Mouse (Mus musculus) retina, embryonic 14.5 days (tissue): ENCODE results near the gene Sfmbt1.

ENCODE experiments used
- DNase-seq: peaks from one replicate; pipeline ENCODE4 v3.0.0-alpha.2; 2015; ENCODE audit warnings: low spot score

The Sfmbt1 gene

GRCm38 (mm10) chr14:30714799-30715617 lies at the start of gene Sfmbt1:
TSS of gene Sfmbt1 (plus strand) at chr14:30714849.
- peak; percentile 74 for DNase-seq

- DNase-seq = no peak
Observed at GRCm38 (mm10) chr14:30666061-30666460, 48.6 kb upstream of the Sfmbt1 start.

DNA sequence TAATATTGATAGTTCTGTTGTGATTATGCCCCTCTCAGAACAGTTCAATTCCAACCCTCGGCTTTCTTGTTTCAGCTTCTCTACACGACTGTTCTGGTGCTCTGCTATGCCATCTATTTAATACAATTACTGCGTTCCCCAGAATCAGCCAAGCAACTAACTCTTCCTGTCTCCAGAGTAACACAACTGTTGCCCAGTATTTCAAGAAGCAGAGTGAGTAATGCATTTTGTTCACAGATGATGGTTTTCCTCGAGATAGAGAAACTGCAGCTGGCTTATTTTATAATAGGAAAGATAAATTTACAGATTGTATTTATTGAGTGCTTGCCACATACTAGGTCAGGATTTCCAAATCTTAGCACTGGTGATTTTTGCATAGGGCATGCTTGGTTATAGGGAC lies 48.0 kb upstream of the Sfmbt1 start:
- no peak for DNase-seq

DNA sequence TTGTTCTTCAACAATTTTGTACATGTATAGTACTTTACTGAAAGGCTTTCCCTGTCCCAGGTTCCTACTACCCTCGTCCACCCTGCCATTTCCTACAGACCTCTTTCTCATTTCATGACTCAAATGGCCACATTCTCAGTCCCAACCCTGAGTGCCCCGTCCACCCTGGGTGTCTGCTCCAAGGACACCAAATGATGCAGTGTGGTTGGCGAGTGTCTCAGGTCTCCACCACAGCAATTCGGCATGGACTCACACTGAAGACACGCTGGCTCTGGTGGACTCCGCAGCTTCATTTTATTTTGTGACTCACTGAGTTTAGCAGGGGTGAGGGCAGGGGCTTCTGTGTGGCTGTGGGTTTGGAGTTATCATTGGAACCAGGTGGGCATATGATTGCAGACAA lies 44.5 kb upstream of the Sfmbt1 start:
- DNase-seq = no peak

DNA sequence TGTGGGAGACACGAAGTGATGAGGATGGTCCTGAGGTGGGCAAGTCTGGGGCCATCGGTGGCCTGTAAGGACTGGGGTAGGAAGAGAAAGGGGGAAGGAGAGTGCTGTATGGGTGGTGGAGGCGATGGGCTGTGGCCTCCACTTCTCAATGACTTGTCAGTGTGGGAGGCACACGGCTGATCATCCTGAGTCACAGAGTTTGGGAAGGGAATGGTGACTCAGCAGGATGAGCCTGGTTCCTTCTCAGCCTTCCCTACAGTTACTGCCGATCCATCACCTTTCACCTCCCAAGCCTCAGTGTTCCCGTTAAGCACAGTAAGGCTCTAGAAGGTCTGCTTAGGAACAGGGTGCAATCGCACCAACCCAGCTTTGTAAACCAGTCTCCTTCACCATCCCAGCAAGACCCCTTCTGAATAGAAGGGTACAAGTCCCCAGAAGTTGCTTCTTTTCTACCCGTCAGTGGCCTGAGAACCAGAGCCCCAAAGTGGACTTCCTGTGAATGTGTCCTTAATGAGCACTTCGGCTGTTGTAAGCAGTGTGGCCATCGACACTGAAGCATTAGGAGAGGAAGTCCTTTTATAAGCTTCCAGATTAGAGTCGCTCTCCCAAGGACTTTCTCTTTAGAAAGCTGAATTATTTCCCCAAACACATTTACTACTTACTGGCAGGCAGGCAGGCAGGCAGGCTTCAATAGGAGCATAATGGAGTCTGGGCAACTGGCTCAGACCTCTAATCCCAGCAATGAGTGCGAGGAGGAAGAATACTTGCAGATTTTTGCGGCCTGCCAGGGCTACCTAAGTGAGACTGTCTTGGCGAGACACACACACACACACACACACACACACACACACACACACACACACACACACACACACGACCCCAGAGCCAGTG lies 43.3 kb upstream of the Sfmbt1 start:
- no peak for DNase-seq

DNA sequence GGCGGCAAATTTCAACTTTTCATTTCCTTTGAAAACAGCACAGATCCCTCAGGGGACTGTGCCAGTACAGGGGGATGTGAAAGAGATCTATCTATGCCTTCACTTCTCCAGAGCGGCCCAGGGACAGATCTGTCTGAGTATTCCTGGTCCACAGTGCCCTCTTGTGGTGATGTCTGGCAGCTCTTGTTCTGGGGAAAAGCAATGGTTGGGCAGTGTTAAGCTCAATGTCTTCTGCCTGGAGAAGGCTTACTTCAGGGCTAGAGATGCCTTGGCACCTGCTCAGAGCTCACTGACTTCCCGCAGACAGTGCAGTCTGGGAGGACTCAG lies 42.7 kb upstream of the Sfmbt1 start:
- DNase-seq = peak; percentile 96

- DNase-seq = no peak
Observed at GRCm38 (mm10) chr14:30674947-30675346, 39.7 kb upstream of the Sfmbt1 start.

GRCm38 (mm10) chr14:30682131-30682530 lies 32.5 kb upstream of the Sfmbt1 start:
- no peak for DNase-seq

- DNase-seq = no peak
Observed at GRCm38 (mm10) chr14:30690685-30691084, 24.0 kb upstream of the Sfmbt1 start.

GRCm38 (mm10) chr14:30692439-30692838 lies 22.2 kb upstream of the Sfmbt1 start:
- DNase-seq = no peak

DNA sequence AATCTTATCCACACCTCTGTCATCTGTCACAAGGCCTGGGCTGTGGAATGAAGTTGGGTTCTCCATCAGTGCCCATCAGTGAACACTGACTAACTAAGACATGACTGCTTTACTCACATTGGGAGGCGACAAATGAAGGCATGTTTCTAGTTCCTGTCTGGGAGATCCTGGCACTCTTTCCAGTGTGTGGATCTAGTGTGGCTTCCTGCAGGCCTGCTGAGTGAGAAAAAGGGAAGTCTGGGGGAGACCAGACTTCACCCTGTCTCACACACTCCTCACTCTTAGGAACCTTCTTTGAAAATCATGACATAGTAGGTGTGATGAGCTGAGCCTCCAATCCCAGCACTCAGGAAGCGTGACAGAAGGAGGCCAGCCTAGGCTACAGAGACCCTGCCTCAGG lies 19.9 kb upstream of the Sfmbt1 start:
- no peak for DNase-seq

- no peak for DNase-seq
Observed at GRCm38 (mm10) chr14:30695609-30696008, 19.0 kb upstream of the Sfmbt1 start.

- DNase-seq = no peak
Observed at GRCm38 (mm10) chr14:30697407-30698052, 17.1 kb upstream of the Sfmbt1 start.

DNA sequence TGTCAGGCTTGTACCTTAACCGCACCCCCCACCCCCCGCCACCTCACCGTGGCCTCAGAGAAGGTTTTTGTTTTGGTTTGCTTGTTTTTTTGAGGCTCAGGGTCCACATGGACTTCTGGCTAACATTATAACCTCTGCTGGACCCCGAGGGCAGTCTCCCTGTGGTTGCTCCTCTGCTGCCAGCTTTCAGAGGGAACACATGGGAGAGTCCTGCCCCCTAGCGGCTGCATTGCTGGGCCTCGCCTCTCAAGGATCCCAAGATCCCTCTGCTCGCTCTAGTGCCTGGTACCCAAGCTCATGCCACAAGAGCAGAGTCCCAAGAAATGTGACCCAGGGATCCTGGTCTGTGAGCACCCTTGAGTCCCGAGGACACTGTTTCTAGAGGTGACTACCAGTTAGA lies 15.0 kb upstream of the Sfmbt1 start:
- DNase-seq = peak; percentile 84

GRCm38 (mm10) chr14:30702512-30702911 lies 12.1 kb upstream of the Sfmbt1 start:
- no peak for DNase-seq

- no peak for DNase-seq
Observed at GRCm38 (mm10) chr14:30703079-30703478, 11.6 kb upstream of the Sfmbt1 start.

DNA sequence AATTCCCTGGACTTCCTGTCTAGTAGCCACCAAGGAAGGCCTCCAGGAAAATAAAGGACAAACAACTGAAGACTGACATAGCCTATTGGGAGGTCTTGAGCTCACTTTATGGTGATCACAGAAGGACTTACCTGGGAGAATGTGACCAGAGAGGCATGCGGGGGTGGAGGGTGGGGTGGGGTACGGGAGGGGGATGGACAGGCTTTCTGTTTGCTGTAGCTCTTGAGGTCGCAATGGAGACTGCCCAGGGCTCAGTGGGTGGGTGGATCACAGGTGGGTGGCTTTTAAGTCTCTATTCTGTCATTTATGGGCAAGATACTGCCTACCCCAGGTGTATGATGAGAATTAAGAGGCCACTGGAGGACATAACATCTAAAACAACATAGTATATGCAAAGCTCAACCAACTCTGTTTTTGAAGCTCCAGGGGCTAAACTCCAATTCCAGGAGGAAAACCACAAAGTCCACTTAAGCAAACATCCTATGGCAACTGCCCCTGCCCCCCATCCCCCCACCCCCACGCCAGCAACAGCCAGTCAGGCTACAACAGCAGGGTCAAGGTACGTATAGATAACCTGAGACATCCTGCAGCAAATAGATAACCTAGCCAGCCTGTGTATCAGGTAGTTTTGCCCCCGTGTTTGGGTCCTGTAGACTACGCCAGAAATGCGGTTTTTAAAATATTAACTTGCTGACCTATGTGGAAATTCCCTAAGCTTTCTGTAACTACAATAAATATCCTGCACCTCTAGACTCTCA lies 10.4 kb upstream of the Sfmbt1 start:
- no peak for DNase-seq

- no peak for DNase-seq
Observed at GRCm38 (mm10) chr14:30711892-30712291, 2.8 kb upstream of the Sfmbt1 start.

DNA sequence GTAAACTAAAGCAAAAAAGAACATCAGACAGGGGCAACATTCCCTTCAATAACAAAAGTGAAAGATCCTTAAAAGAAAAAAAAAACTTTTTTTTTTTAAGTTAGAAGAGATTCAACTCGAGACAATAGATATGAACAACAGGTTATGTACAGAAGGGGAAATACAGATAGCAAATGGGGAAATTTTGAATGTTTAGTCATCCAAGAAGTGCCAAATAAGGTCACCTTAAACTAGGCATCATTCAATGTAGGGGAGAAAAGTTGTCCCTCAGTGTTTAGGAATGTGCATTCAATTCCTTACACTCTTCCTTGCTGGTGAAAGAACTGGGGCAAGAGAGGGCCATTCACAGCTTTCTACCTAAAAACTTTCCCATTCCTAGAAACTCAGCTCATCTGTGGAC lies 880 bp upstream of the Sfmbt1 start:
- no peak for DNase-seq

- peak; percentile 86 for DNase-seq
Observed at GRCm38 (mm10) chr14:30715618-30716050, 985 bp downstream of the Sfmbt1 start.

GRCm38 (mm10) chr14:30716051-30716952 lies 1.7 kb downstream of the Sfmbt1 start:
- DNase-seq = no peak
